Mouse (Mus musculus) lung, postnatal 0 days (tissue): Measurements from ENCODE around the gene Gm21943. TPM values are rescaled to one million over a fixed set of nuclear protein-coding genes. Genes with fewer than 3 reads are reported as not detected.
"Not testable (repeated sequence)": the region's sequence is repeated elsewhere in the genome, so short reads cannot be mapped to it uniquely, and the experiment has no call there.

Experiments used
- ATAC-seq: fragments of 200-750 bp; cut with Nextera tagmentation; 2 replicates; pipeline ENCODE4 v1.8.0; 2017; ENCODE audit warnings: moderate library complexity
- DNase-seq: peaks from one replicate; pipeline ENCODE4 v3.0.0-alpha.2; 2016; ENCODE audit warnings: low spot score
- H3K27ac ChIP-seq: fragments of 300-500 bp; sonication (generic); 2 replicates; pipeline ENCODE4 v1.5.1; 2014; ENCODE audit warnings: antibody characterized with exemption, mild to moderate bottlenecking, low read length, mixed read lengths
- H3K27me3 ChIP-seq: fragments of 300-500 bp; sonication (generic); replicated peaks from 2 replicates; pipeline ENCODE4 v1.6.1; 2014; ENCODE audit warnings: low read length, mixed read lengths; ENCODE audit not compliant: insufficient read depth
- H3K36me3 ChIP-seq: fragments of 300-500 bp; sonication (generic); 2 replicates; pipeline ENCODE4 v1.6.1; 2014; ENCODE audit warnings: low read length, mixed read lengths; ENCODE audit not compliant: insufficient read depth
- H3K4me1 ChIP-seq: fragments of 300-500 bp; sonication (generic); 2 replicates; pipeline ENCODE4 v1.6.1; 2014; ENCODE audit warnings: antibody characterized with exemption, low read depth, low read length, mixed read lengths; ENCODE audit not compliant: insufficient read depth
- H3K4me2 ChIP-seq: fragments of 300-500 bp; sonication (generic); replicated peaks from 2 replicates; pipeline ENCODE4 v1.6.1; 2014; ENCODE audit warnings: low read depth, mild to moderate bottlenecking, low read length, moderate library complexity, mixed read lengths
- H3K4me3 ChIP-seq: fragments of 300-500 bp; sonication (generic); 2 replicates; pipeline ENCODE4 v1.5.1; 2014; ENCODE audit warnings: low read depth, low read length
- H3K9ac ChIP-seq: fragments of 300-500 bp; sonication (generic); replicated peaks from 2 replicates; pipeline ENCODE4 v1.6.1; 2014; ENCODE audit warnings: low read depth, mild to moderate bottlenecking
- H3K9me3 ChIP-seq: fragments of 300-500 bp; sonication (generic); 2 replicates; pipeline ENCODE4 v1.6.1; 2016; ENCODE audit warnings: low read length, mixed read lengths
- WGBS: fragments of 180-500 bp; shearing (Covaris S2); extraction: QIAGEN DNeasy Blood & Tissue Kit; methylation state at CpG from one replicate; pipeline ENCODE4 v1.1.7; 2014; 5-methylcytosine and 5-hydroxymethylcytosine counted together
- polyA plus RNA-seq: library from polyadenylated mRNA; unstranded; fragments of >200 nt; fragmentation: Nextera tagmentation; extraction: Ambion mirVana; gene quantifications from 2 replicates; pipeline ENCODE4 v1.2.1, GENCODE M21; 2015

The Gm21943 gene
- not detected in 2 replicates for polyA plus RNA-seq

DNA sequence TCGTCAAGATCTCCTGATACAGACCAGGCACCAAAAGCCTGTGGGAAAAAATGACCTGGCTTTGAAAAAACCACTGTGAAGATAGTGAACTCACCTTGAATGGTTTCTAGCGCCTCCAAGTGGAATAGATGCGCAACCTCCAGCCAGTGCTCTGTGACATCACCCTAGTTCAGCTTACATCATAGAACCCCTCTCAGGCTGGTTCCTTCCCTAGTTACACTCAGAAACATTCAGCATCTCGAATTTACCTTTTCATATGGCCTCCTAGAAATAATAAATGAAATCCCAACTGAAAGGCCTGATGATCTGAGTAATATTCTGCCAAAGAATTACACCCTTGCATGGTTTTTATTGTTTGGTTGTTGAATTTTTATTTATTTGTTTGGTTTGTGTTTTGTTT, at the start of gene Gm21943:
TSS of gene Gm21943 (minus strand) at position 101 of the 400 bp plus-strand sequence.
- not testable (repeated sequence) for H3K36me3 ChIP-seq, DNase-seq, H3K9ac ChIP-seq, H3K4me1 ChIP-seq, H3K27me3 ChIP-seq, H3K9me3 ChIP-seq, H3K4me3 ChIP-seq, H3K27ac ChIP-seq, H3K4me2 ChIP-seq, ATAC-seq
- no CpG with 5 or more reads among the region's 4 CpGs for WGBS

Other genes starting within 250 kb of the Gm21943 start
- gene Gm28961, start 172.0 kb upstream of the Gm21943 start, polyA plus RNA-seq: not detected in 2 replicates